Mouse (Mus musculus): Measurements from ENCODE around the gene Gm29666.
"Not testable (repeated sequence)": the region's sequence is repeated elsewhere in the genome, so short reads cannot be mapped to it uniquely, and the experiment has no call there.

Gene Gm29666

GRCm38 (mm10) chr15:84913201-84913600, 6.6 kb downstream of the Gm29666 start:
- no peak for DNase-seq (ENCODE audit: extremely low read depth, low read depth, low spot score)

DNA sequence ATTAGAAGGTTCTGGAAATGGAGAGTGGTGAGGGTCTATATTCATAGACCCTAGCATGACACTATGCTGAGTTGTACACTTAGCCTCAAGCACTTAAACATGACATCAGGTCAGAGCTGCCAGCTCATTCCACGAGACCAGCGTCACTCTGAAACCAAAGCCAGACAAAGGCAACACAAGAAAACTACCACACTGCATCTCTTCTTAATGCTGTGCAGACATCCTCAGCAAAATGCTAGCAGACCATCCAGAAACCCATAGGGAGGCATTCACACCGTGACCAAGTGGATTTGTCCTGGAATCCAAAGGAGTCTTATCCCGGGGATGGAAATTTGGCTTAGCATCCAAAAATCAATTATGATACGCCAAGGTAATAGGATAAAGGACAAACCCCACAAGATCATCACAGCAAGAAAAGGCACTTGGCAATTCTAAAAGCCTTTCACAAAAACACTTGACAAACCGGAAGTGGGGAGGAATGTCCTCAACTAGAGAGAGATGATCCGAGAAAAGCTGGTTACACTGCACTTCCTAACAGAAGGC, 15.9 kb downstream of the Gm29666 start:
- no peak for DNase-seq (ENCODE audit: extremely low read depth, low read depth, low spot score)

- no peak for DNase-seq (ENCODE audit: extremely low read depth, low read depth, low spot score)
Observed at GRCm38 (mm10) chr15:84898077-84898476, 21.8 kb downstream of the Gm29666 start.

GRCm38 (mm10) chr15:84896664-84897063, 23.2 kb downstream of the Gm29666 start:
- no peak for DNase-seq (ENCODE audit: extremely low read depth, low read depth, low spot score)

DNA sequence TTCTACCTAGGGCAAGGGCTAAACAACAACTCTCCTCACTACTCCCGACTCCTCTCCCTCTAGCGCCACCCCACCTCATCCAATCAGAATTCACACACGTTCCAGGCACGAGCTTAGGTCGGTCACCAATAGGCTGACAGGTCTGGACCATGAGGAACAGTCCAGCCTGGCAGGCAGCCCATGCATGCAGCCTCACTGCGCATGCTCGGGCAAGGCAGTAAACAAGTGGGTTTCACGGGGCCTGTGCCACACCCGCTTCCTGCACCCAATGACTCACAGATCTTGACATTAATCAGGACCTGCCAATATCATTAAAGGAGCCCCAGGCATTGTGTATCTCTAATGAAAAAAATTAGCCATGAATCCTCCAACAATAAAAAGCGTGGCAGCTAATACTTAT, 23.6 kb downstream of the Gm29666 start:
- not testable (repeated sequence) for DNase-seq (ENCODE audit: extremely low read depth, low read depth, low spot score)

- DNase-seq (ENCODE audit: extremely low read depth, low read depth, low spot score), result no peak
Observed at GRCm38 (mm10) chr15:84891658-84892057, 28.2 kb downstream of the Gm29666 start.

- DNase-seq (ENCODE audit: extremely low read depth, low read depth, low spot score), result no peak
Observed at GRCm38 (mm10) chr15:84891246-84891645, 28.6 kb downstream of the Gm29666 start.

DNA sequence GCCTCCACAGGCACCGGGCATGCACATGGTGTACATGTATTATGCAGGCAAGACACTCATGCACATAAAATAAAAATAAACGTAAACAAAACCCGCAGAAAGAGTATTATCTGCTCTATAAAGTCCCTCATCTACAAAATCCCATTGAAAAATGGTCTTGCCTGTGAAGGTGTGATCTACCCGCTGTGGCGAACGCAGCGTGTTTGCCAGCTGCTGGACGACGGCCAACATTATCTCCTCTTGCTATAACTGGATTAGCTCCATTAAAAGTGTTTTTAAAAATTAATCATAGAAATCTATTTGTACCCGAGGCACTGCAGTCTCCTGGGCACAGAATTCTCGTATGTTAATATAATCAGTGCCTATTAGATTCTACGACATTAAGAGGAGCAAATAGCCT, 31.8 kb downstream of the Gm29666 start:
- DNase-seq (ENCODE audit: extremely low read depth, low read depth, low spot score), result no peak

DNA sequence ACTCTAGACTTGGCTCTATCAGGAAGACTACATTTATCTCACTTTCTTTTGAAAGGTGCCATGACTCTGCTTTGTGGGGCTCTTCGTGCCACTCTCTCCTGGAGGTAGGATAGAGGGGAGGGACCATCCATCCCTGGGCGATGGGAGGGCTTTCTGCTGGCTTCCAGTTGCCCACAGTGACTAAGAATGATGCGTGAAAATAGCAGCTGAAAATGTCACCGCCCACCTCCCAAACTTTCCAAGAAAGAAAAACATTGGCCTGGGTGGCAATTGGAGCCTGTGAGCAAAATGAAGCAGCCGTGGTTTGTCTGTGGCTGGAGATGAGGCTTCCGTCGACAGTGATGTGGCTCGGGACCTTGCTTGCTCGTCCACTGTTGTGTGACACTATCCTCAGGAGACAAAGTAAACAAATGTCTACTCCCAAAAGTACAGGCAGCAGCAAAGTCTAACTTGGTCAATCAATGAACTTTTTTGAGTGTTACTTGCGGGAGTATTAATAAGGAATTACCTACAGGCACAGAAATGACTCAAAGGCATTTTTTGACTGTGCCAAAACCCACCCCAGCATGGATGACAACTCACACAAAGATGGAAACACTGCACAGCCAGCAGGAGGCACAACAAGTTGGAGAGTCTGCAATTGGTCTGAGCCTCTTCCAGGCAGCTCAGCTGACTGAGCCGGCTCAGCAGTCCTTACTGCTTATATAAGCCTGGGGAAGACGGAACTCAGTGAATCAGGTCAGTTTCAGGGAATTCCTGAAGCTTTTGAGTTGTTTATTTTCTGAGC, 42.6 kb downstream of the Gm29666 start:
- DNase-seq (ENCODE audit: extremely low read depth, low read depth, low spot score), result no peak

DNA sequence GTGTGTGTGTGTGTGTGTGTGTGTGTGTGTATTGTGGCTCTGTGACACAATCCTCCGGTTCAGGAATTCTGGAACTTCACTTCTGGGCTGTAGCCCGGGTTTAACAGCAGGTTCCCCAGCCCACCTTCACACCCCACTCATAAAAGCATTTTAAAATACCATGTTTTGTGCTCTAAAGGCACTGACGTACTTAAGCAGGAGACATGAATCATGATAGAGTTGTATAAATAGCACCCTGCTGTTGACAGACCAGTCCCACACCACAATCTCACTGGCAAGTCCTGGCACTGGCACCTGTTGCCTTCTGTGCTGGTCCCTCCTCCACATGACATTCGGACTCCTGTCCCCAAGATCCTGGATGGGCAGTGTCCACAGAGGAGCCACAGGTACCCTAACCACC, 46.0 kb downstream of the Gm29666 start:
- no peak for DNase-seq (ENCODE audit: extremely low read depth, low read depth, low spot score)

GRCm38 (mm10) chr15:84873079-84873478, 46.8 kb downstream of the Gm29666 start:
- DNase-seq (ENCODE audit: extremely low read depth, low read depth, low spot score), result no peak

GRCm38 (mm10) chr15:84871802-84872201, 48.0 kb downstream of the Gm29666 start:
- DNase-seq (ENCODE audit: extremely low read depth, low read depth, low spot score), result no peak

DNA sequence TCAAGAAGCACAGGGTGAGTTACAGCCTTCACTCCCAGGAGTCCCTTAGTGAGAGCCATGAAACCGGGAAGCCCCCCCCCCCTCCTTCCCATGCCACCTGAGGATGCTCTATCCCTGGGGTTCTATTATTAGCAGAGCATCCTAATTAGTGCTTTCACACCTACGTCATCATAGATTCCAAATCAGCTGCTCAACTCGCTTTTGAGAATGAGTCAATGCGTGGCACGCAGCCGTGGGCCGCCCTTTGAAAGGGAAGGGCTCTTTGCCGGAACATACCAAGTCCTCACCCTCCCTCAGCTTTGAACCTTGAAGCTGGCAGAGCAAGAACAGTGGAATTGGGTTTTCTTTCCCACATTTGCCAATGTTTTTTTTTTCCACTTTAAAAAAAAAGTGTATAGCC, 57.9 kb downstream of the Gm29666 start:
- DNase-seq (ENCODE audit: extremely low read depth, low read depth, low spot score), result no peak
